Mouse (Mus musculus) layer of hippocampus, postnatal 10 days (tissue): ENCODE measurements around the gene Sec24b. TPM values are rescaled to one million over a fixed set of nuclear protein-coding genes. Genes with fewer than 3 reads are reported as not detected.

ENCODE experiments used
- DNase-seq, 2 experiments: peaks; one replicate each; pipeline ENCODE4 v3.0.0; 2021; ENCODE audit warnings: low spot score in 2 of 2
- total RNA-seq, 2 experiments: library from RNA; stranded (reverse); gene quantifications; 2 replicates each; pipeline ENCODE4 v1.2.3; 2021

Sec24b gene
- total RNA-seq, 2 experiments from 2014 or later, result 62.9 to 65.6 TPM

DNA sequence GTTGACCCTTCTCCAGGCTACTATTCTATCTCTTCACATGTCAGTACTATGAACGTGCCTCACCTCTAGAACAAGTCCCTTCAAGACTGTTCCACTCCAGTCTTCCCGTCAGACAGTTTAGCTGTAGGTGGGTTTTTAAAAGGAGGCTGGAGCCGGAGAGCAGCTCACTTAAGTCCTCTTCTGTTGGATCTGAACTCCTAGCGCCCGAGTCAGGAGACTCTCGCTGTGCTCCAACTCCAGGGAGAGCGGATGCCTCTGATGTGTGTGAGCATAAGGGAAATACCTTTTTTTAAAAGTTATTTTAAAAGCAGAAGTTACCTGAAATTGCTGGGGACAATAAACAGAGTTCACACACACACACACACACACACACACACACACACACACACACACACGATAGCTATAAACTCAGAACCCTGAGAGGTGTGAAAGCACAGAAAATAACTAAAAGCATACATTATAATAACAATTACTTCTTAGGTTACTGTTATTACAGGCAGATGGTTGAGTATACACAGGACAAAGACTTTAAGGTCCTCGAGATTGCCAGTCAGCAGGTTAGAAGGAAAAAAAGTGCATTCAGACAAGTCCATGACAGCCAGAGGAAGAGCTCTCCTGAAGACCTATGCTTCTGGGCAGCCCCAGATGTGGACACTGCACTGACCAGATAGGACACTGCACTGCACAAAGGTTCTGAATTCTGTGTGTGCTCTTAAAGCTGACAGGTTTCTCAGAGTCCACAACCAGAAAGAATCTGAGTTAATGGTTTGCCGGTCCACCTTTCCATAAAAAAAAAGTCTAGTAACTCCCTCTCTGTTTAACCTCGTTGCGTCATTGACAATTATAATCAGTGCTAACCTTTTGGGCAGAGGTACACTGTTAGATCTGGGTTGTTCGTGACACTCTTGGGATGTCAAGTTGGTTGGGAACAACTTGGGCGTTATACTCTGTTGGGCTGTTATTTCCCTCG lies 5.7 kb downstream of the Sec24b start:
- DNase-seq, result no peak

DNA sequence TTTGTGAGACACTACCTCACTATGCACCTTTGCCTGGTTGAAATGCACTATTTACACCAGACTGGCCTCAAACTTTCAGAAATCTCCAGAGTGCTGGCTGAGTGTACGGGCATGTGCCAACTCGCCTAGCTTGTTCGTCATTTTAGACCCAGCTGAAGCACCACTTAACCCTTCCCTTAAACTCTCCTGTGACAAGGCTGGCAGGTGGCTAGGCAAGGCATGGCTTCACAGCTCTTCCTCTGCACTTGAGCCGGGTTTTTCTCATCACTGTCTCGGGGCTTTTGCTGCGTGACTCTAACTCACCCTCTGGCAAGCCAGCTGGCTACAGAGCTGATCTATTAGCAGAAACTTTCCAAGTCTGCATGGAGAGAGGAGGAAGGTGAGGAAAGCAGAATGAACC lies 6.8 kb downstream of the Sec24b start:
- no peak for DNase-seq

DNA sequence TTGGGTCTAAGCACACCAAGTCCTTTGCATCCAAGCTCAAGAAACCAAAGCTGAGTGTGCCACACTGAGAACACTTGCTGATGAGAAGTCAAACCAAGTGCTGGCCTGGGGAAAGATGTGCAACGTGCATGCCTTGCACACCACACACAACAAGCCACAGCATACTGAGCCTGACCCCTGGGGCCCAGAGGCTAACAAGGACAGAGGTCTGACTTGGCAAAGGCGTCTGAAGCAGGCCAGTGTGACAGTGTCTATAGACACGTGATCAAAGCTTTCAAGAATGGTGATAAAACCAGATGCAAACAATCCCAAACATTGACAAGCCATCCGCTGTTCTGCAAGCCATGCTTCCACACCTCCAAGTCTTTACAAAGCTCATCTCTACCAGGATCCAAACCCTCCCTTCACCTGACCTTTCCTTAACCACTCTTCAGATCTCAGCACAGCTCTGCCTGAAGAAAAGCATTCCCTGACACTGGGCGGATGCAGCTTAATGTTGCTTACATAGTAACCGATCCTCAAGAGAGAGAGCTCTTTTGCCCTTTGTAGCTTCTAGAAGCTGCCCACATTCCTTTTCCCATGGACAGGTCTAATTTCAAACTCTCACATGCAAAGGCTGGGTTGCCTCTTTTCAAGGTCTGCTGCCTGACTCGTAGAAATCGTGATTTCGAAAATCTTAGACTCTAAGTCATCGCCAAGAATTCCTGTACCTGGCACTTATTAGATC lies 7.8 kb downstream of the Sec24b start:
- no peak for DNase-seq

DNA sequence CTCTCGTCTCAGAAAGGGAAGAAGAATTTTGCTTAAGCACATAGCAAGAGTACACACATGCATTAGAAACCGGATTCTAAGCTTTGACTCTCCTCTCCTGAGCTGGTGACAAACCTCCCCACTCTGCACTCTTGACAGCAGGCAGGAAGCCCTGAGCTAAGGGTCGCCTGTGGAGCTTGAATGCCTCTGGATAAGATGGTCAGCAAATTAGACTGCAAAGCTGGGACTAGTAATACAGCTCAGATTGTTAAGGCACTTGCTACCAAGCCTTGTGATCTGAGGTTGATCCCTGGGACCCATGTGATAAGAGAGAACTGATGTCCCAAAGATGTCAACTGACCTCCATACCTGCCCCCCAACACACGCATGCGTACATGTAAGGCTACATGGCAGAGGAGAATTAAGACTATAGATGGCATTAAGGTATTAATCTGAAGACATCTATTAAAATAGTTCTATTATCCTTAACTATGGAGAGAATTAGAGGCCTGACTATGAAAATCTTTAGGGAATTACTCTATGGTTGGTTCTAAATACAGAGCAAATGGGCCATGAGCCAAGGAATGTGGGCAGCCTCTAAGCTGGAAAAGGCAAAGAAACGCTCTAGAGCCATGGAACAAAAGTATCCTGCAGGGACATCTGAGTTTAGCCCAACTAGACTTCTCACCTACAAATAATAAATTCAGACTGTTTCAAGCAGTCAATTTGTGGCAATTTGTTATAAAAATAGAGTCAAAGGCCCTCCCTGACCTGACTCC lies 8.6 kb downstream of the Sec24b start:
- no peak for DNase-seq

DNA sequence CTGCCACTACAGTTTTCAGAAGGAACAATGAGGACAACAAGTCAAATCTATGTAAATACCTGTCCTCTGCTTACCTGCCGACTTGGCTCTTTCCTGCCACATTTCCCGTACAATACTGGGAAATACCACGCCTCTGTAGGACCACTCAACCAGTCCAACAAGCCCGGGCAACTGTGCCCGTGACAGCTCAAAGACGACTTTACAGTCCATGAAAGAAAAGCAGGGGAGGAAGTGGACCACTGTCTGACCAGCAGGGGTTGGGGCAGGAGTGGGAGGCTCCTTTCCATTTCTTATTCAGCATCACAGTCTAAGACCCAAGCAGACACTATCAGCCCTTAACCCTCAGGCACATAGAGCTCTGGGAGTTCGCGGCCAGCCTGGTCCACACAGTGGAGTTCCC lies 9.2 kb downstream of the Sec24b start:
- no peak for DNase-seq

DNA sequence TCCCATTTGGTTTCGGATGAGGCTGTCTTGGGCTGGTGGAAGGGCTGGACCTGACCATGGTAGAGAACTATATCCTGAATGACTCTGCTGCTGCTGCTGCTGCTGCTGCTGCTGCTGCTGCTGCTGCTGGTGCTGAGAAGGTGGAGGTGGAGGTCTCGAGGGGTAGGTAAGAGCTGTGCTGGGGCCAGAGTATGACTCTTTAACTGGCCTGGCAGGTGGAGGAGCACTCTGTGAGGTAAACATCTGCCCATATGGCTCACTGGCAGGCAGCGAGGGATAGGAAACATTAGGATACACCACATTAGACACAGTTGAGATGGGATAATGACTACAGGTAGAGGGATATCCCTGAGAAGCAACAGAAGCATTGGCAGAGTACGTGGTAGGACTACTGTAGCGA lies 20.6 kb downstream of the Sec24b start:
- no peak for DNase-seq

DNA sequence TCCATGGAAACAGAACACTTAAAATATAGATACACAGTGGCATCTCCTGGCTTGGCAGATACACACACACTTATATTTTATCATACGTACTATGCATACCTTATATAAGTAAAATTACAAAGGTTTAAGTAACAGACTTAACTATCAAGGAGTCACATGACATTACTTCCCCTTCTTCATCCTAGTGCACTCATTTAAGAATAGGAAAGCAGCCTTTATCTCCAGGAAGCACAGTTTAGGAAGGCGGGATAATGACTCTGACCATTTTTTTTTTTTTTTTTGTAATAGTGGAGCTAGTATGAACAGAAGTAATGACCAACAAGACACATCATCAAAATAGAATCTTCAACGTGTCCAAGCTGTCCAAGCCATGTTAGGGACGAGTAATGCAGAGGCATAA lies 21.3 kb downstream of the Sec24b start:
- DNase-seq, result no peak

DNA sequence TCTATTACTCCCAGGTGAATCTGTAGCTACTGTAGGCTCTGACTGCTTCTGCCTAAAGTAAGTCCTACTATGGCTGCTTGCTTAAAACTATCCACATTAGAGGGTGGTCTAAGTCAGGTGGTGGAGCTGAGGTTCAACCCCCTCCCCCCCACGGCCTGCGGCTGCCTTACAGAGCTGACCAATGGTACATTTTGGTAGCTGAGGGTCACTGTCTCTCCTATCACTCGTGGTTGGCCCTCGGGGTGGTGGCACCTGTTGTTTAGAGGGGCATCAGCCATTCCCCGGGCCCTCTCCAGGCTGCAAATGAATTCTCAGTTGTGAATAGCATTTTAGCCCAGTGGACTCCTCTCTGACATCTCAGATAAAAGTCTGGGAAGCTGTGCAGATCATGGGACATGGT lies 32.6 kb downstream of the Sec24b start:
- DNase-seq, result no peak

DNA sequence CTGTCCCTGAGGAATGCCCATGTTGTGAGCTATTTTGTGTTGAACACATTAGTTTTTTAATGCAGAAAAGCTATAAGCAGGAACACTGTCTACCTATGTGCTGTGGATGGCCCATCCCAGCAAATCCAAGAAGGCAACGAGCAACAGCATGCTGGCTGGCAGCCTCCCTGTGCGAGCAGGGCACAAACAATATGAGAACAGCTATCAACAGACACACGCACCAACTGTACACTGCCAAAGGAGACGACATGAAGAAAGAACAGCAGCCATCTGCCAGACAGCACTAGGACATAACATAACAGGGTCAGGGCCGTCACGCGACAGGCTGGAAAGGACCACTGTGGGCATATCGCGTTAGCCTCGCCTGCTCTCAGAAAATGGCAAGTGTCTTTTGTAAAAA lies 35.2 kb downstream of the Sec24b start:
- DNase-seq, result peak in 1 of 2 experiments; percentile 13

DNA sequence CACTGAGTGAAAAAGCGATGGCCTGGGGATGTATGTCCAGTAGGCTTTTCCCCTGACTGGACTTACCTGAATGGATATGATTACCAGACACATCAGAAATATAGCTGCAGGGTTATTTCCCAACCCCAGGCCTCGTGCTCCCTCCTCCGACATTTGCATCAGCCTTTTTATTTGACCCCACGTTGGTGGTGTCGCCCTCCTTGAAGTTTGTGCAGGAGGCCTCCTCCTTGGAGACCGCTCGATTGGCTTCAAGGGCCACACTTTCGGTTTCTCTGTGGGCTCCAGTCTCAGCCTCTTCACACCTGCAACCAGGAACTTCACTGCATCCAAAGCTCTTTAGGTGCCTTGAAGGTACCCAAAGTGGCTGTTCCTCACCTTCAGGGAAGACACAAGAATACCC lies 35.8 kb downstream of the Sec24b start:
- no peak for DNase-seq

DNA sequence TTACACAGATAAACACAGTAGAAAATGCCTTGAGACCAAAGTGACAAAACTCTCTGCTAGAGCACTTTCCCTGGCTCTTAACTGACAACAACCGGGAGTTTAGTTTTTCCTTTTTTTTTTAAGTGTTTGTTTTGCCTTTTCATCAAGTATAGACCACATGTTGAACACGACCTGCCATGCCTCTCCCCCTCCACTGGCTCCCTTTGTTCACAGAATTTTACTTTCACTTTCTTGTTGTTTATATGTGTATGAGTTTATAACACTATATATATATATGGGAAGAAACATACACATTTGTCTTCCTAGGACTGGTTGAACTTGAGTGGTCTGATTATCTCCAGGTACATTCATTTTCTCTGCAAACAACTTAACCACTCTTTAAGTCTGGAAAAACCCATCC lies 48.4 kb downstream of the Sec24b start:
- no peak for DNase-seq

DNA sequence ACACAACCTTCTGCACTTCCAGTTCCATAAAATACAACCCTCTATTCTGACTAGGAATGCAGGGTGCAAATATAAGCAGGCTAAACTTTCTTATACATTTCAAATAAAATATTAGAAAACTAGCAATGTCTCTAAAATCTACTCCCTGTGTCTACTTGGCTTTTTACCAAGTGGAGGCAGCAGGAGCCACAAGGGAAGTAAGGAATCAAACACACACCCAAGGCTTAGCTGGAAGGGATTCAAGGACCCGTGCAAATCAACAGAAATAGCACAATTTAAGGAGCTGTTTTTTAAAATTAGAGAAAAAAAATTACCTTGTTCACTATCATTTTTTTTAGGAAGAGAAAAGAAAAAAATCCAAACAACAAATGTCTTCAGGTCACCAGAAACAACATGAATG lies 50.1 kb downstream of the Sec24b start:
- no peak for DNase-seq

DNA sequence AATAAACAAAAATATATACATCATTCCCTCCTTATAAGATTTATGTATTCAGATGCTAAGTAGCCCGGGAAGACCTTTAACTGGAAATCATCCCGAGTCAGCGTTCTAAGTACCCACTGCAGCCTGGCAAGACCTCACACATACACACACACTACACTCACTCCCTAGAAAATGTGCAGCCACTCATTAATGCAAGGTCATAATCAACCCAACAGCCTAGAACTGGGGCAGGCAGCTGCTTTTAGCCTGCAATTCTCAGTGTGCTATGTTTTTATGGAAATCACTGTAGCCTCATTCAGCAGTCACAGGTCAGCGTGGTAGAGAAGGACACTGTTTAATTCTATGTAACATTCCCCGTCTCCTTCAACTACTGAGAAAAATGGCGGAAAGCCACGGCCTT lies 55.2 kb downstream of the Sec24b start:
- DNase-seq, result no peak

DNA sequence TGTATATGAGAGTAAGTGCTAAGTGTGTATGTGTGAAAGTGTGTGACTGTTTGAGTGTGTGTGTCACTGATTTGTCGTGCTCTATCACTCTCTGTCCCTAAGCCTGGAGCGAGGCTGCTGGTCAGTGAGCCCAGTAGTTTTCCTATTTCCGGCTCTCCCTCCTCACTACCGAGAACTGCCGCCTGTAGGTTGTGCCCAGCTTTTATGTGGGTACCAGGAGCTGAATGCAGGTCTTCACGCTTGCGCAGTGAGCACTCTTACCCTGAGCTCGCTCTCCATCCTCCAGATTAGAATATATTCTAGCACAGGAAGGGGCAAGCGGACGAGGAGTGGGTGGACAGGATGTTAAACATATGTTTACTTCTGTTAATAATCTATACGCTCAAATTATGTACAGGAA lies 60.4 kb downstream of the Sec24b start:
- DNase-seq, result no peak

DNA sequence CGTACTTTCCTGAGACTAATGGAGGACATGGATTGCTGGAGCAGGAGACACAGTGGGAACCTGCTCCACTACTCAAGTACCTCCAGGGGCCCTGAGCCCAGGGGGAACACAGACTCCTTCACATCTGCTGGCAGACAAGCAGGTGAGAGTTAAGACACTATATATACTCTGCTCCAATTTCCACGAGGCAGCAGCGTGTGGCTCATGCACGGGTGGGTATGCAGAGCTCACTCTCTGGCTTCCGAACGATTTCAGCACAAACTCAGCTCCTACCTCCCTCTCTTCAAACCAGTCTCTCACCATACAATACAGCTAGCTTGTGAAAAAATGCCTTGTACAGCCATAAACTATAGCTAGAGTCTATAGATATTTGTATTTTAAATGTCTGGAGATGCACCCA lies 62.8 kb downstream of the Sec24b start:
- DNase-seq, result no peak

DNA sequence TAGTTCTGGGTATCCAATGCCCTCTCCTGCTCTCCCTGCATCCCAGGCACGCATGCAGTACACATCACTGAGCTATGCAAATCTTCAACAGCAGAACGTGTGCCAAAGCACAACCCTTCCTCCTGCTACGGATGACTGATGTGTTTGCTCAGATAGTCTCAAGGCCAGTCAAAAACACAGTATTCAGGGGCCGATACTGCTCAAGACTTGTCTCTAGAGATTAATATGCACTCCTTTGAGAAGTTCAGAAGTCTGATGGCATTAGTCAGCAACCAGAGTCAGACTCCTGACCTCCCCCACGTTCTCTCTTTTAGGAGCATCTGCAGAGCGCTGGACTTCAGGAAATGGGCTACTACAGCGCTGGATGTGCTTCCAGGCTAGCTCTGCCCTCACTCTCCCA lies 63.4 kb downstream of the Sec24b start:
- DNase-seq, result no peak

DNA sequence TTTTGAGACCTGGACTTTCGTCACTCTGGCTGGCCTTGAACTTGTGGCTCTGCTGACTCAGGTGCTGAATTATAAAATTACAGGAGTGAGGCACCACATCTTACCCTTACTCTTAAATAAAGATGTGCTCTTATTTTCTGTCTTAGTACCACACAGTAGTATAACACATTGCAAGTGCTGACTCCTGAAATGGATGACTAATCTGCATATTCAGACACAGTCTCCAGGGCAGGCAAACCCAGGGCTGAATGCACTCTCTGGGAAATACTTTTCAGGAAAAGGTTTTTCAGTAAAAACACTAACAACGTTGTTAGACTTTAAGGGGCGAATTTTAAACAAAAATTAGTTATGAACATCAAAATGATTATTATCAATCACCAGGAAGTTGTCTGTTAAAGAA lies 64.0 kb downstream of the Sec24b start:
- DNase-seq, result no peak

DNA sequence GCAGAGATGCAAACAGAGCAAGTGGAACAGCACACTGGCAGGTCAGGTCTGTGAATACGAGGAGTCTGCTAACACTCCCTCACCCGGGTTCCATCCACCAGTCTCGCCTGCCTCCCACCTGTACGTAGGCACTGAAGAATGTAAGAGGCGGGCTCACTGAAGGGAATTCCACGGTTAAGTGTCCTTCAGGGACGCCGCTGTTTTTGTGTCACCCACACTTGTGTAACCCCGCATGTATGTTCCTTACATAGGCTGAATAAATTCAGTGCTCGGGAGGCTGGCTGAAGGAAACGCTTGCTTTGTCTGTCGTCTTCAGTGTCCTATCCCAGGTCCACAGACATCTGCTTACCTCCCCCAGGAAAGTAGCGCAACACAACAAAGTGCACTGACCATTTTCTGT lies 74.1 kb downstream of the Sec24b start:
- DNase-seq, result no peak

DNA sequence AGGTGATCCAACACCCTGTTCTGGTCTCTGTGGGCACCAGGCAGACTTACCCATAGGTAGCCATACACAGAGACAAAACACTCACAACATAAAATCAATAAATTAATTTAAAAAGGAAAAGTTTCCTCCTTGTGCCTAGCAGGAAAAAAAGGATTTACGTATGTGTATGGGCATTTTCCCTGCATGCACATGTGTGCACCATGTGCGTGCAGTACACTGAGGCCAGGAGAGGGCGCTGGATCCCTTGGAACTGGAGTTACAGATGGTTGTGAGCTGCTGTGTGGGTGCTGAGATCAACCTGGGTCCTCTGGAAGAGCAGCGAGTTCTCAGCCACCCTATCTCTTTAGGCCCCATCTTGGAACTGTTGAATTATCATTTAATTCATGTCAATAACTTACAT lies 76.0 kb downstream of the Sec24b start:
- no peak for DNase-seq

DNA sequence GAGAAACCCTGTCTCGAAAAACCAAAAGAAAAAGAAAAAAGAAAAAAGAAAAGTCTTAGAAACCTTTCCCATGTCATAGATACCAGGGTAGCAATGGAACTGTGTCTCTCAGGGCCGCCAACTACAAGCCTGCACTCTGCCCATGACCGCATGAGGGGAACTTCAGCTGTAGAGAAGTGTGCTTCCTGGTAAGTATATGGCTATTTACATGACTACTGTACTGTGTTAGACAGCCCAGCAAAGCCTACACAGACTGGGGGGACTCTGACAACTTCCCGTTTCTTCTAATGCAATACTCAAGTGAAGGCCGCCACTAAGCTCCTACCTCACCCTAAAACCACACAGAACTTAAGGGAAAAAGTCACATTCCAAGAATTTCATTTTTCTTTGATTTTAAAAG lies 76.6 kb downstream of the Sec24b start:
- no peak for DNase-seq

DNA sequence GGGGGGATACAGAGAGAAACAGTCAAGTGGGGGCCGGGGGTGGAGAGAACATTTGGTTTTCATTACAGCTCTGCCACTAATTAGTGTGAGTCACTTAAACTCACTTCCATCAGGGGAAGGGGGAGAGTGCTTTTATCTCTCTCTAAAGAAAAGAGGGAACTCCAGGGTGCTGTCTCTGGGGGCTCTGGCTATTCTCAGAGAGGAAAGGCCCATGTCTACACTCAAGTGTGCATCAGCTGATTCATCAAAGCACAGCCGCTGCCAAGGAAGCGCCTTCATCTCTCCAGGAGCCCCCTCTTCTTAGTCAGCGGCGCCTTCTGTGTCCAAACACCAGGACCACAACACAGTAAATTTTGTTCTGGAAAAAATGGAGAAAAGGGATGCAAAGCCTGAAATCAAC lies 79.1 kb downstream of the Sec24b start:
- DNase-seq, result no peak

DNA sequence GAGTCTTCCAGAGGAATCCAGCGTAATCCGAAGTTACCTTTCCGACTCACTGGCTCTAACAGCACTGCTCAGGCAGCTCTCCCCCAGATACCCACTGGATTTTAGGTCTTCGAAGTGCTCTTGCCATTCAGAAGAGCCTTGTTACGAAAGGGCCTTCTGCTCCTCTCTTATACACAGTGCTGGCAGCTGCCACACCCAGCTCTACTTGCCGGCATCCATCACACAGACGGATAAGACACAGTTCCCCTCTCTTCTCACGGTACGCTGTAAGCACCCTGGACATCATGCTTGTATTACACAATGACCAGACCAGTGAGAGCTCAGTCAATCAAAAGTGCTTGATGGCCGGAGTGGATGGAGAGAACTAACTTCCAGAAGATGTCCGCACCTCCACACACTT lies 79.6 kb downstream of the Sec24b start:
- DNase-seq, result no peak
